Mouse (Mus musculus): ENCODE results near the gene Yipf7. TPM values are rescaled to one million over a fixed set of nuclear protein-coding genes. Genes with fewer than 3 reads are reported as not detected.

Gene Yipf7
- 0.15 TPM in 1 of 2 replicates, not detected in the other for polyA plus RNA-seq (2015; fragmentation: Nextera tagmentation; extraction: Ambion mirVana)

- H3K4me3 ChIP-seq (replicated peaks), result no peak within 1 kb of the TSS
- H3K9me3 ChIP-seq (replicated peaks), result no peaks in the 10 kb centered on the region
- WGBS, result 65% methylated on average over 4 of the region's 4 CpGs
- no peaks in the 10 kb centered on the region for H3K36me3 ChIP-seq
- H3K4me2 ChIP-seq, result no peak within 1 kb of the TSS
- H3K27ac ChIP-seq, result no peak within 1 kb of the TSS
- H3K4me1 ChIP-seq, result no peaks in the 10 kb centered on the region
- H3K9ac ChIP-seq, result no peak within 1 kb of the TSS
- no peak for ATAC-seq (replicated peaks; ENCODE audit: low FRiP score)
- H3K27me3 ChIP-seq, result no peaks in the 10 kb centered on the region
Measured at GRCm38 (mm10) chr5:69542489-69542888, at the start of gene Yipf7. TSS of gene Yipf7 (minus strand) at chr5:69542648.

- Histone ChIP-seq H3K36me3 (peaks cover 13% of the 10 kb centered on the region), H3K9me3 (replicated peaks) (no peaks in the 10 kb centered on the region), H3K9ac (peak within 1 kb of the TSS; percentile 81), H3K4me3 (replicated peaks) (peak within 1 kb of the TSS; percentile 83), H3K27ac (peak within 1 kb of the TSS; percentile 90), H3K27me3 (no peaks in the 10 kb centered on the region), H3K4me2 (peak within 1 kb of the TSS; percentile 80), H3K4me1 (peaks cover 9% of the 10 kb centered on the region; the same call in 1 of the 2 replicates)
- ATAC-seq (replicated peaks; ENCODE audit: low FRiP score), result peak; percentile 99
- 1% methylated on average over 42 of the region's 42 CpGs for WGBS
Measured at GRCm38 (mm10) chr5:69591640-69592461, 49.4 kb upstream of the Yipf7 start, which contains the start of gene Gnpda2. TSS of gene Gnpda2 (minus strand) at chr5:69592340.

GRCm38 (mm10) chr5:69557404-69557935 is 15.0 kb upstream of the Yipf7 start:
- Histone ChIP-seq H3K27me3 (no peaks in the 10 kb centered on the region), H3K4me2 (peak overlapping the region; percentile 63), H3K9me3 (replicated peaks) (no peaks in the 10 kb centered on the region), H3K4me1 (0 out of 2 replicates have a peak, but pooled peaks cover 6% of the 10 kb centered on the region), H3K36me3 (peaks cover 27% of the 10 kb centered on the region), H3K27ac (peak overlapping the region; percentile 85), H3K9ac (peak overlapping the region; percentile 96), H3K4me3 (replicated peaks) (peak overlapping the region; percentile 94)
- no peak for ATAC-seq (replicated peaks; ENCODE audit: low FRiP score)
- WGBS, result 11% methylated on average over 16 of the region's 16 CpGs

- Histone ChIP-seq H3K27me3 (no peaks in the 10 kb centered on the region), H3K9me3 (replicated peaks) (no peaks in the 10 kb centered on the region), H3K4me2 (peak within 1 kb of the TSS; percentile 63), H3K27ac (peak within 1 kb of the TSS; percentile 85), H3K4me3 (replicated peaks) (peak within 1 kb of the TSS; percentile 94), H3K36me3 (peaks cover 23% of the 10 kb centered on the region), H3K9ac (peak within 1 kb of the TSS; percentile 96), H3K4me1 (0 out of 2 replicates have a peak, but pooled peaks cover 6% of the 10 kb centered on the region)
- WGBS, result under 1% methylated on average over 72 of the region's 72 CpGs
- peak; percentile 95 for ATAC-seq (replicated peaks; ENCODE audit: low FRiP score)
Measured at GRCm38 (mm10) chr5:69556628-69557403, 14.4 kb upstream of the Yipf7 start, which contains the start of gene Guf1. TSS of gene Guf1 (plus strand) at chr5:69556923.

- no peak overlapping the region for H3K4me3 ChIP-seq (replicated peaks)
- no peaks in the 10 kb centered on the region for H3K9me3 ChIP-seq (replicated peaks)
- no peak overlapping the region for H3K4me2 ChIP-seq
- 90% methylated on average over 1 of the region's 1 CpGs for WGBS
- no peaks in the 10 kb centered on the region for H3K27me3 ChIP-seq
- H3K36me3 ChIP-seq, result no peaks in the 10 kb centered on the region
- H3K4me1 ChIP-seq, result no peaks in the 10 kb centered on the region
- no peak for ATAC-seq (replicated peaks; ENCODE audit: low FRiP score)
- H3K27ac ChIP-seq, result no peak overlapping the region
- no peak overlapping the region for H3K9ac ChIP-seq
Measured at GRCm38 (mm10) chr5:69541680-69542079, 768 bp downstream of the Yipf7 start.

GRCm38 (mm10) chr5:69523944-69524343 is 18.5 kb downstream of the Yipf7 start:
- no peak for ATAC-seq (replicated peaks; ENCODE audit: low FRiP score)
- no peaks in the 10 kb centered on the region for H3K9me3 ChIP-seq (replicated peaks)
- no peak overlapping the region for H3K9ac ChIP-seq

GRCm38 (mm10) chr5:69522064-69522463 is 20.4 kb downstream of the Yipf7 start:
- H3K27ac ChIP-seq, result no peak overlapping the region
- ATAC-seq (replicated peaks; ENCODE audit: low FRiP score), result no peak
- WGBS, result 69% methylated on average over 5 of the region's 5 CpGs

More at GRCm38 (mm10) chr5:69523944-69524343, 18.5 kb downstream of the Yipf7 start:
- Histone ChIP-seq H3K4me1 (no peaks in the 10 kb centered on the region), H3K4me3 (replicated peaks) (no peak overlapping the region), H3K27ac (no peak overlapping the region), H3K36me3 (no peaks in the 10 kb centered on the region), H3K4me2 (no peak overlapping the region), H3K27me3 (no peaks in the 10 kb centered on the region)

GRCm38 (mm10) chr5:69520661-69521278 is 21.7 kb downstream of the Yipf7 start:
- ATAC-seq (replicated peaks; ENCODE audit: low FRiP score), result no peak
- WGBS, result 39% methylated on average over 7 of the region's 7 CpGs

More at GRCm38 (mm10) chr5:69522064-69522463, 20.4 kb downstream of the Yipf7 start:
- no peaks in the 10 kb centered on the region for H3K9me3 ChIP-seq (replicated peaks)
- H3K9ac ChIP-seq, result no peak overlapping the region
- H3K4me3 ChIP-seq (replicated peaks), result no peak overlapping the region
- no peaks in the 10 kb centered on the region for H3K4me1 ChIP-seq
- H3K4me2 ChIP-seq, result no peak overlapping the region
- H3K36me3 ChIP-seq, result no peaks in the 10 kb centered on the region
- no peaks in the 10 kb centered on the region for H3K27me3 ChIP-seq

GRCm38 (mm10) chr5:69512203-69512602 is 30.2 kb downstream of the Yipf7 start:
- H3K36me3 ChIP-seq, result no peaks in the 10 kb centered on the region
- no peak overlapping the region for H3K27ac ChIP-seq
- ATAC-seq (replicated peaks; ENCODE audit: low FRiP score), result 0 out of 2 replicates have a peak, but pooled peaks have one; percentile 60
- H3K9ac ChIP-seq, result no peak overlapping the region
- H3K4me1 ChIP-seq, result no peaks in the 10 kb centered on the region
- WGBS, result 35% methylated on average over 4 of the region's 4 CpGs
- H3K9me3 ChIP-seq (replicated peaks), result no peaks in the 10 kb centered on the region
- no peak overlapping the region for H3K4me2 ChIP-seq
- H3K4me3 ChIP-seq (replicated peaks), result no peak overlapping the region
- H3K27me3 ChIP-seq, result no peaks in the 10 kb centered on the region

More at GRCm38 (mm10) chr5:69520661-69521278, 21.7 kb downstream of the Yipf7 start:
- H3K36me3 ChIP-seq, result no peaks in the 10 kb centered on the region
- H3K27me3 ChIP-seq, result no peaks in the 10 kb centered on the region
- no peak overlapping the region for H3K27ac ChIP-seq
- no peak overlapping the region for H3K4me3 ChIP-seq (replicated peaks)
- no peaks in the 10 kb centered on the region for H3K9me3 ChIP-seq (replicated peaks)
- no peak overlapping the region for H3K4me2 ChIP-seq
- H3K9ac ChIP-seq, result no peak overlapping the region
- no peaks in the 10 kb centered on the region for H3K4me1 ChIP-seq

- 29% methylated on average over 3 of the region's 3 CpGs for WGBS
Measured at GRCm38 (mm10) chr5:69511631-69512030, 30.8 kb downstream of the Yipf7 start.

GRCm38 (mm10) chr5:69507045-69507444 is 35.4 kb downstream of the Yipf7 start:
- H3K36me3 ChIP-seq, result no peaks in the 10 kb centered on the region
- H3K9ac ChIP-seq, result no peak overlapping the region
- H3K4me3 ChIP-seq (replicated peaks), result no peak overlapping the region
- H3K4me1 ChIP-seq, result no peaks in the 10 kb centered on the region
- H3K27me3 ChIP-seq, result no peaks in the 10 kb centered on the region
- 85% methylated on average over 3 of the region's 3 CpGs for WGBS
- no peak for ATAC-seq (replicated peaks; ENCODE audit: low FRiP score)
- H3K27ac ChIP-seq, result no peak overlapping the region
- H3K4me2 ChIP-seq, result no peak overlapping the region
- H3K9me3 ChIP-seq (replicated peaks), result no peaks in the 10 kb centered on the region

More at GRCm38 (mm10) chr5:69511631-69512030, 30.8 kb downstream of the Yipf7 start:
- H3K27me3 ChIP-seq, result no peaks in the 10 kb centered on the region
- no peak overlapping the region for H3K9ac ChIP-seq
- no peak overlapping the region for H3K27ac ChIP-seq
- no peaks in the 10 kb centered on the region for H3K9me3 ChIP-seq (replicated peaks)
- no peak overlapping the region for H3K4me3 ChIP-seq (replicated peaks)
- H3K36me3 ChIP-seq, result no peaks in the 10 kb centered on the region
- H3K4me2 ChIP-seq, result no peak overlapping the region
- no peak for ATAC-seq (replicated peaks; ENCODE audit: low FRiP score)
- H3K4me1 ChIP-seq, result no peaks in the 10 kb centered on the region

Data from kidney, embryonic 15.5 days (tissue).